Mouse (Mus musculus) layer of hippocampus, adult 9-11 months (tissue): ENCODE measurements around the gene Asl.

Experiments used
- DNase-seq: peaks from one replicate; pipeline ENCODE4 v3.0.0; 2022

Gene Asl

GRCm38 (mm10) chr5:130002301-130003146, 26.5 kb downstream of the Asl start, which contains the start of gene Gusb:
Gene Gusb, minus strand, starts transcription at chr5:130003049.
- peak; percentile 91 for DNase-seq

- DNase-seq, result peak; percentile 42
These were observed 27.6 kb downstream of the Asl start for GRCm38 (mm10) chr5:130001356-130001987.

- DNase-seq, result peak; percentile 64
These were observed 28.3 kb downstream of the Asl start for GRCm38 (mm10) chr5:130000735-130001134.

GRCm38 (mm10) chr5:129999097-129999496, 29.9 kb downstream of the Asl start:
- peak; percentile 38 for DNase-seq

- DNase-seq, result no peak
These were observed 31.3 kb downstream of the Asl start for GRCm38 (mm10) chr5:129997700-129998099.

GRCm38 (mm10) chr5:129994989-129995388, 34.1 kb downstream of the Asl start:
- no peak for DNase-seq

GRCm38 (mm10) chr5:129993374-129993773, 35.7 kb downstream of the Asl start:
- no peak for DNase-seq

- DNase-seq, result no peak
These were observed 37.1 kb downstream of the Asl start for GRCm38 (mm10) chr5:129991898-129992297.

- DNase-seq, result no peak
These were observed 39.7 kb downstream of the Asl start for GRCm38 (mm10) chr5:129989376-129989775.

- no peak for DNase-seq
These were observed 48.8 kb downstream of the Asl start for GRCm38 (mm10) chr5:129980216-129980615.

- DNase-seq, result no peak
These were observed 50.4 kb downstream of the Asl start for GRCm38 (mm10) chr5:129978608-129979007.

- no peak for DNase-seq
These were observed 51.3 kb downstream of the Asl start for GRCm38 (mm10) chr5:129977768-129978167.

GRCm38 (mm10) chr5:129974866-129975311, 54.2 kb downstream of the Asl start:
- DNase-seq, result no peak

GRCm38 (mm10) chr5:129974354-129974753, 54.7 kb downstream of the Asl start:
- no peak for DNase-seq

- DNase-seq, result no peak
These were observed 57.6 kb downstream of the Asl start for GRCm38 (mm10) chr5:129971491-129971890.

GRCm38 (mm10) chr5:129968417-129968816, 60.6 kb downstream of the Asl start:
- DNase-seq, result no peak

GRCm38 (mm10) chr5:129966448-129966847, 62.6 kb downstream of the Asl start:
- no peak for DNase-seq

- no peak for DNase-seq
These were observed 65.8 kb downstream of the Asl start for GRCm38 (mm10) chr5:129963224-129963623.
